Mouse (Mus musculus) midbrain, embryonic 13.5 days (tissue): ENCODE results near the gene Tbcel. TPM values are rescaled to one million over a fixed set of nuclear protein-coding genes. Genes with fewer than 3 reads are reported as not detected.

ENCODE experiments used
- microRNA-seq: library from miRNA; unstranded; fragments of <30 nt; microRNA quantifications from one replicate; pipeline ENCODE4, GENCODE M21; 2016
- polyA plus RNA-seq: library from polyadenylated mRNA; unstranded; fragments of >200 nt; fragmentation: Nextera tagmentation; extraction: Ambion mirVana; gene quantifications from 2 replicates; pipeline ENCODE4 v1.2.1, GENCODE M21; 2015

The Tbcel gene
- polyA plus RNA-seq, 1 experiment from 2014 or later = 5.2 TPM

Small RNAs within 50 kb of the gene (microRNA-seq; reads per million reads assigned to microRNA genes)
- gene Gm44311 = not detected

Other genes with a start within 250 kb of the Tbcel start
- gene Sc5d, start 243.6 kb downstream of the Tbcel start, polyA plus RNA-seq = 60.7 and 67.2 TPM in 2 replicates
- 0.27 and 0.34 TPM in 2 replicates for gene Tecta, start 107.9 kb downstream of the Tbcel start, polyA plus RNA-seq